In genomic region chr5:148222898-148223297, GRCm38 (mm10) we compare ENCODE assay signal across 18 mouse cellular contexts.
DNase-seq lines count a peak whose midpoint lies in the region; TF ChIP-seq lines count a peak whose summit lies in the region.
"Had no signal": no experiment of that assay in that cellular context is flagged by ENCODE, and none has a peak within 500 bp of the region (broad histone marks: within the 10 kb centered on the region; RNA-seq: fewer than 3 reads in every experiment).

No protein-coding gene starts in this region.

- H3K27ac ChIP-seq in ES-E14 (ENCODE audit: insufficient read depth, low read depth, low read length, poor library complexity, severe bottlenecking) = no peak overlapping the region
- H3K27ac ChIP-seq: embryonic facial prominence, embryonic 10.5 days; embryonic facial prominence, embryonic 12.5 days; forebrain, embryonic 13.5 days; forebrain, embryonic 15.5 days had no signal

- H3K36me3 ChIP-seq in ES-E14 (ENCODE audit: control insufficient read depth, insufficient read depth, low read length, poor library complexity, severe bottlenecking) = no peaks in the 10 kb centered on the region
- H3K36me3 ChIP-seq: embryonic facial prominence, embryonic 10.5 days; embryonic facial prominence, embryonic 12.5 days; forebrain, embryonic 15.5 days had no signal

- no peak overlapping the region for H3K4me3 ChIP-seq in ES-E14 (ENCODE audit: insufficient read depth in 1 of 2, low read depth in 1 of 2, low read length in 2 of 2, poor library complexity in 1 of 2, severe bottlenecking in 1 of 2)
- H3K4me3 ChIP-seq: embryonic facial prominence, embryonic 10.5 days; embryonic facial prominence, embryonic 12.5 days; forebrain, embryonic 13.5 days; forebrain, embryonic 15.5 days had no signal

- H3K9ac ChIP-seq in ES-E14 (ENCODE audit: insufficient read depth, low read depth, low read length, poor library complexity, severe bottlenecking) = no peak overlapping the region
- H3K9ac ChIP-seq: embryonic facial prominence, embryonic 12.5 days; forebrain, embryonic 13.5 days; forebrain, embryonic 15.5 days; forebrain, postnatal 0 days had no signal

- no peaks in the 10 kb centered on the region for H3K4me1 ChIP-seq in ES-E14 (ENCODE audit: control insufficient read depth in 2 of 2, insufficient read depth in 2 of 2, low read length in 2 of 2, poor library complexity in 1 of 2)
- H3K4me1 ChIP-seq: embryonic facial prominence, embryonic 10.5 days; embryonic facial prominence, embryonic 12.5 days; forebrain, embryonic 13.5 days; forebrain, embryonic 15.5 days had no signal

- H3K9me3 ChIP-seq in ES-E14 (ENCODE audit: control insufficient read depth, insufficient read depth, low read depth, low read length) = no peaks in the 10 kb centered on the region
- H3K9me3 ChIP-seq: embryonic facial prominence, embryonic 10.5 days; embryonic facial prominence, embryonic 12.5 days; forebrain, embryonic 13.5 days; forebrain, embryonic 15.5 days had no signal

- in situ Hi-C loops in ES-E14 (cut with MboI; ENCODE audit: low sequenced_read_pairs in 2 of 2, unreplicated experiment in 2 of 2) = no loop called here

- intact Hi-C loops in gastrocnemius, postnatal 36 days (cut with DNase I) = no loop called here

- DNase-seq in testis, postnatal 10 days (ENCODE audit: low spot score) = peak; percentile 12
- no peak for DNase-seq in testis, postnatal 14 days (ENCODE audit: low spot score)
- no peak for DNase-seq in ES-E14 (ENCODE audit: low read depth, low spot score)
- no peak for DNase-seq in gastrocnemius, postnatal 36 days
- no peak for DNase-seq in kidney, postnatal 4 days
- DNase-seq: adrenal gland, adult 8-10 months; adrenal gland, postnatal 14 days; adrenal gland, postnatal 36 days; cerebellum, adult 11-12 months; cerebellum, adult 2 months; cerebellum, adult 9-10 months; cerebellum, postnatal 10 days; cerebellum, postnatal 25 days; forebrain, postnatal 0 days had no signal

TF ChIP-seq in ES-E14, 5 proteins besides CTCF, POLR2A, EP300 and RAD21:
- TF ChIP-seq HCFC1 (IDR thresholded peaks at IDR 0.05; ENCODE audit: borderline replicate concordance, insufficient read depth, low read length) (no peak), ZC3H11A (IDR thresholded peaks at IDR 0.05; ENCODE audit: borderline replicate concordance, low read depth, low read length) (no peak), CHD2 (IDR thresholded peaks at IDR 0.05; ENCODE audit: low read depth, low read length) (no peak), ZNF384 (IDR thresholded peaks at IDR 0.05; ENCODE audit: low read depth, low read length) (no peak), MAFK (IDR thresholded peaks at IDR 0.05; ENCODE audit: insufficient read depth, low read depth, low read length) (peak; percentile 89)
